Mouse (Mus musculus) gastrocnemius, adult 2 months (tissue): ENCODE results near the gene Srrm1. TPM values are rescaled to one million over a fixed set of nuclear protein-coding genes. Genes with fewer than 3 reads are reported as not detected.
"Not testable (repeated sequence)": the region's sequence is repeated elsewhere in the genome, so short reads cannot be mapped to it uniquely, and the experiment has no call there.

Source experiments
- DNase-seq: peaks from one replicate; pipeline ENCODE4 v3.0.0; 2022
- H3K27ac ChIP-seq: fragments of 200-600 bp; 2 replicates; pipeline ENCODE4 v1.8.1; 2022; ENCODE audit warnings: mild to moderate bottlenecking
- H3K4me3 ChIP-seq: fragments of 200-600 bp; 2 replicates; pipeline ENCODE4 v1.8.1; 2022; ENCODE audit warnings: mild to moderate bottlenecking, moderate library complexity
- CTCF ChIP-seq: fragments of 200-600 bp; IDR thresholded peaks from 2 replicates; pipeline ENCODE4 v1.8.1; 2022; ENCODE audit warnings: antibody characterized with exemption, mild to moderate bottlenecking, moderate library complexity
- intact Hi-C: fragments of 180-260 bp; cut with DNase I; formaldehyde crosslinking; loops from one replicate; pipeline ENCODE4 v1.15.1; 2025
- total RNA-seq, 2 experiments: library from RNA; stranded (reverse); gene quantifications; 2 replicates each; pipeline ENCODE4 v1.2.3; 2021

Gene Srrm1
- total RNA-seq, 2 experiments from 2014 or later: 68.8 to 71.7 TPM

- no peak overlapping the region for H3K27ac ChIP-seq
- no peak for TF ChIP-seq CTCF
- no peak for DNase-seq
- no peak overlapping the region for H3K4me3 ChIP-seq
- intact Hi-C loops: no loop called here
Measured at GRCm38 (mm10) chr4:135377241-135377640, 24.1 kb upstream of the Srrm1 start.

- Histone ChIP-seq H3K27ac (no peak overlapping the region), H3K4me3 (no peak overlapping the region)
- intact Hi-C loops: no loop called here
- DNase-seq: no peak
- peak; percentile 43 for TF ChIP-seq CTCF
Measured at GRCm38 (mm10) chr4:135375444-135375843, 22.3 kb upstream of the Srrm1 start.

GRCm38 (mm10) chr4:135373299-135373698 is 20.2 kb upstream of the Srrm1 start:
- TF ChIP-seq CTCF: no peak; the same call in 1 of the 2 replicates
- intact Hi-C loops: no loop called here
- H3K4me3 ChIP-seq: no peak overlapping the region
- H3K27ac ChIP-seq: no peak overlapping the region
- DNase-seq: no peak

- intact Hi-C loops: no loop called here
- Histone ChIP-seq H3K27ac (no peak overlapping the region), H3K4me3 (no peak overlapping the region)
- DNase-seq: no peak
- TF ChIP-seq CTCF: no peak
Measured at GRCm38 (mm10) chr4:135370372-135370771, 17.3 kb upstream of the Srrm1 start.

- TF ChIP-seq CTCF: no peak
- no peak overlapping the region for H3K4me3 ChIP-seq
- DNase-seq: no peak
- intact Hi-C loops: no loop called here
- no peak overlapping the region for H3K27ac ChIP-seq
Measured at GRCm38 (mm10) chr4:135362828-135363227, 9.7 kb upstream of the Srrm1 start.

- TF ChIP-seq CTCF: no peak
Measured at GRCm38 (mm10) chr4:135361722-135362121, 8.6 kb upstream of the Srrm1 start.

GRCm38 (mm10) chr4:135358736-135359135 is 5.6 kb upstream of the Srrm1 start:
- H3K4me3 ChIP-seq: no peak overlapping the region
- intact Hi-C loops: loop anchor here (5.0 kb wide), 1 partner anchor 54 kb away; no protein-coding TSS in a partner anchor
- no peak overlapping the region for H3K27ac ChIP-seq
- TF ChIP-seq CTCF: peak; percentile 75
- no peak for DNase-seq

More at GRCm38 (mm10) chr4:135361722-135362121, 8.6 kb upstream of the Srrm1 start:
- Histone ChIP-seq H3K4me3 (no peak overlapping the region), H3K27ac (no peak overlapping the region)
- intact Hi-C loops: no loop called here
- DNase-seq: no peak

GRCm38 (mm10) chr4:135357221-135357920 is 4.2 kb upstream of the Srrm1 start:
- no peak for DNase-seq
- intact Hi-C loops: loop anchor here (5.0 kb wide), 1 partner anchor 55 kb away; no protein-coding TSS in a partner anchor
- no peak overlapping the region for H3K4me3 ChIP-seq
- H3K27ac ChIP-seq: no peak overlapping the region
- TF ChIP-seq CTCF: no peak

- Histone ChIP-seq H3K27ac (no peak overlapping the region), H3K4me3 (no peak overlapping the region)
- TF ChIP-seq CTCF: no peak
- intact Hi-C loops: loop anchor here (5.0 kb wide), 1 partner anchor 56 kb away; no protein-coding TSS in a partner anchor
- no peak for DNase-seq
Measured at GRCm38 (mm10) chr4:135355886-135356550, 2.9 kb upstream of the Srrm1 start.

- not testable (repeated sequence) for DNase-seq, H3K4me3 ChIP-seq
- intact Hi-C loops: loop anchor here (5.0 kb wide), 1 partner anchor 58 kb away; no protein-coding TSS in a partner anchor
- H3K27ac ChIP-seq: peak overlapping the region; percentile 97; the same call in 1 of the 2 replicates
Measured at GRCm38 (mm10) chr4:135354751-135355150, 1.6 kb upstream of the Srrm1 start.

- intact Hi-C loops: no loop called here
Measured at GRCm38 (mm10) chr4:135353794-135354450, 801 bp upstream of the Srrm1 start.

GRCm38 (mm10) chr4:135352326-135353065 is 625 bp downstream of the Srrm1 start:
- intact Hi-C loops: no loop called here
- Histone ChIP-seq H3K27ac (peak overlapping the region; percentile 97), H3K4me3 (peak overlapping the region; percentile 99)
- no peak for DNase-seq
- TF ChIP-seq CTCF: no peak

More at GRCm38 (mm10) chr4:135353794-135354450, 801 bp upstream of the Srrm1 start:
- TF ChIP-seq CTCF: no peak
- Histone ChIP-seq H3K27ac (peak overlapping the region; percentile 97), H3K4me3 (peak overlapping the region; percentile 99)
- no peak for DNase-seq
